Mouse (Mus musculus) lung, embryonic 15.5 days (tissue): ENCODE data around the gene Ubfd1. TPM values are rescaled to one million over a fixed set of nuclear protein-coding genes. Genes with fewer than 3 reads are reported as not detected.
A peak's percentile ranks its signal among the peaks of the same experiment; 100 is the strongest.

Experiments
- ATAC-seq: fragments of 200-750 bp; cut with Nextera tagmentation; 2 replicates; pipeline ENCODE4 v1.8.0; 2017; ENCODE audit warnings: moderate number of reproducible peaks, borderline replicate concordance; ENCODE audit not compliant: low FRiP score, low TSS enrichment; ENCODE audit errors: extremely low read depth
- H3K27ac ChIP-seq: fragments of 300-500 bp; sonication (generic); 2 replicates; pipeline ENCODE4 v1.5.1; 2015; ENCODE audit warnings: moderate library complexity, mild to moderate bottlenecking, inconsistent platforms
- H3K27me3 ChIP-seq: fragments of 300-500 bp; sonication (generic); 2 replicates; pipeline ENCODE4 v1.6.1; 2015; ENCODE audit warnings: inconsistent platforms
- H3K36me3 ChIP-seq: fragments of 300-500 bp; sonication (generic); 2 replicates; pipeline ENCODE4 v1.6.1; 2015; ENCODE audit warnings: inconsistent platforms
- H3K4me1 ChIP-seq: fragments of 300-500 bp; sonication (generic); 2 replicates; pipeline ENCODE4 v1.6.1; 2015; ENCODE audit warnings: inconsistent platforms
- H3K4me2 ChIP-seq: fragments of 300-500 bp; sonication (generic); 2 replicates; pipeline ENCODE4 v1.6.1; 2015; ENCODE audit warnings: inconsistent platforms, mild to moderate bottlenecking, moderate library complexity
- H3K4me3 ChIP-seq: fragments of 300-500 bp; sonication (generic); 2 replicates; pipeline ENCODE4 v1.5.1; 2015; ENCODE audit warnings: mild to moderate bottlenecking, inconsistent platforms
- H3K9ac ChIP-seq: fragments of 300-500 bp; sonication (generic); 2 replicates; pipeline ENCODE4 v1.6.1; 2015; ENCODE audit warnings: inconsistent platforms
- H3K9me3 ChIP-seq: fragments of 300-500 bp; sonication (generic); 2 replicates; pipeline ENCODE4 v1.6.1; 2016; ENCODE audit warnings: inconsistent platforms
- WGBS: fragments of 180-500 bp; shearing (Covaris S2); methylation state at CpG from one replicate; pipeline ENCODE4 v1.1.7; 2015; 5-methylcytosine and 5-hydroxymethylcytosine counted together
- polyA plus RNA-seq: library from polyadenylated mRNA; unstranded; fragments of >200 nt; fragmentation: Nextera tagmentation; extraction: Ambion mirVana; gene quantifications from 2 replicates; pipeline ENCODE4 v1.2.1, GENCODE M21; 2015

Gene Ubfd1
- 56.9 and 58.7 TPM in 2 replicates for polyA plus RNA-seq

- Histone ChIP-seq H3K27me3 (no peaks in the 10 kb centered on the region), H3K9me3 (no peaks in the 10 kb centered on the region), H3K27ac (peak within 1 kb of the TSS; percentile 95), H3K4me1 (peaks cover 27% of the 10 kb centered on the region), H3K36me3 (peaks cover 39% of the 10 kb centered on the region), H3K4me2 (peak within 1 kb of the TSS; percentile 73), H3K4me3 (peak within 1 kb of the TSS; percentile 95), H3K9ac (peak within 1 kb of the TSS; percentile 92)
- ATAC-seq = peak; percentile 99
- under 1% methylated on average over 59 of the region's 60 CpGs for WGBS
Measured at GRCm38 (mm10) chr7:122066945-122067516, at the start of gene Ubfd1, which contains the start of gene Ears2. Gene Ubfd1, plus strand, starts transcription at chr7:122067175. Gene Ears2, minus strand, starts transcription at chr7:122067263.

GRCm38 (mm10) chr7:122018247-122018646, 48.7 kb upstream of the Ubfd1 start:
- H3K9ac ChIP-seq = no peak overlapping the region
- no peaks in the 10 kb centered on the region for H3K36me3 ChIP-seq
- peak overlapping the region; percentile 39 for H3K27ac ChIP-seq
- H3K4me3 ChIP-seq = no peak overlapping the region
- H3K27me3 ChIP-seq = no peaks in the 10 kb centered on the region
- peaks cover 41% of the 10 kb centered on the region for H3K4me1 ChIP-seq
- WGBS = 50% methylated on average over 3 of the region's 3 CpGs
- H3K4me2 ChIP-seq = 0 out of 2 replicates have a peak overlapping the region, but pooled peaks have one; percentile 2
- H3K9me3 ChIP-seq = no peaks in the 10 kb centered on the region
- no peak for ATAC-seq

- H3K27me3 ChIP-seq = no peaks in the 10 kb centered on the region
- H3K36me3 ChIP-seq = no peaks in the 10 kb centered on the region
- 83% methylated on average over 7 of the region's 7 CpGs for WGBS
- no peaks in the 10 kb centered on the region for H3K9me3 ChIP-seq
- peak overlapping the region; percentile 76; the same call in 1 of the 2 replicates for H3K4me2 ChIP-seq
- H3K4me3 ChIP-seq = 0 out of 2 replicates have a peak overlapping the region, but pooled peaks have one; percentile 2
- ATAC-seq = no peak
- H3K27ac ChIP-seq = peak overlapping the region; percentile 39
- H3K9ac ChIP-seq = no peak overlapping the region
- peaks cover 41% of the 10 kb centered on the region for H3K4me1 ChIP-seq
Measured at GRCm38 (mm10) chr7:122018978-122019377, 48.0 kb upstream of the Ubfd1 start.

GRCm38 (mm10) chr7:122020273-122020666, 46.7 kb upstream of the Ubfd1 start:
- H3K4me3 ChIP-seq = peak overlapping the region; percentile 72
- peak overlapping the region; percentile 72 for H3K9ac ChIP-seq
- H3K27ac ChIP-seq = peak overlapping the region; percentile 86
- H3K36me3 ChIP-seq = no peaks in the 10 kb centered on the region
- H3K4me1 ChIP-seq = peaks cover 33% of the 10 kb centered on the region
- peak overlapping the region; percentile 76 for H3K4me2 ChIP-seq
- WGBS = under 1% methylated on average over 6 of the region's 6 CpGs
- H3K27me3 ChIP-seq = no peaks in the 10 kb centered on the region
- no peaks in the 10 kb centered on the region for H3K9me3 ChIP-seq
- ATAC-seq = peak; percentile 2; the same call in 1 of the 2 replicates

- under 1% methylated on average over 49 of the region's 50 CpGs for WGBS
- H3K4me2 ChIP-seq = peak within 1 kb of the TSS; percentile 76
- peak within 1 kb of the TSS; percentile 86 for H3K27ac ChIP-seq
Measured at GRCm38 (mm10) chr7:122020667-122021354, 46.2 kb upstream of the Ubfd1 start, which contains the start of gene Gga2. Gene Gga2, minus strand, starts transcription at chr7:122021222.

GRCm38 (mm10) chr7:122022131-122022530, 44.8 kb upstream of the Ubfd1 start:
- no peak overlapping the region for H3K27ac ChIP-seq
- no peaks in the 10 kb centered on the region for H3K36me3 ChIP-seq
- no peak overlapping the region for H3K9ac ChIP-seq
- no peak for ATAC-seq
- 84% methylated on average over 2 of the region's 2 CpGs for WGBS
- no peak overlapping the region for H3K4me3 ChIP-seq
- H3K4me2 ChIP-seq = no peak overlapping the region
- H3K4me1 ChIP-seq = peaks cover 23% of the 10 kb centered on the region
- H3K9me3 ChIP-seq = no peaks in the 10 kb centered on the region
- no peaks in the 10 kb centered on the region for H3K27me3 ChIP-seq

More at GRCm38 (mm10) chr7:122020667-122021354, 46.2 kb upstream of the Ubfd1 start, which contains the start of gene Gga2:
- Histone ChIP-seq H3K4me1 (peaks cover 27% of the 10 kb centered on the region), H3K9ac (peak within 1 kb of the TSS; percentile 72), H3K36me3 (no peaks in the 10 kb centered on the region), H3K4me3 (peak within 1 kb of the TSS; percentile 72), H3K9me3 (no peaks in the 10 kb centered on the region), H3K27me3 (no peaks in the 10 kb centered on the region)
- ATAC-seq = peak; percentile 89

GRCm38 (mm10) chr7:122033371-122033770, 33.6 kb upstream of the Ubfd1 start:
- no peak for ATAC-seq
- Histone ChIP-seq H3K27ac (no peak overlapping the region), H3K36me3 (peaks cover 4% of the 10 kb centered on the region; the same call in 1 of the 2 replicates), H3K4me1 (no peaks in the 10 kb centered on the region), H3K4me3 (no peak overlapping the region), H3K9ac (no peak overlapping the region), H3K4me2 (no peak overlapping the region), H3K9me3 (no peaks in the 10 kb centered on the region), H3K27me3 (no peaks in the 10 kb centered on the region)
- WGBS = 51% methylated on average over 3 of the region's 3 CpGs

- Histone ChIP-seq H3K4me1 (no peaks in the 10 kb centered on the region), H3K9ac (no peak overlapping the region), H3K4me3 (no peak overlapping the region), H3K9me3 (no peaks in the 10 kb centered on the region), H3K27ac (no peak overlapping the region), H3K27me3 (no peaks in the 10 kb centered on the region), H3K36me3 (peaks cover 13% of the 10 kb centered on the region), H3K4me2 (no peak overlapping the region)
- 31% methylated on average over 2 of the region's 2 CpGs for WGBS
- ATAC-seq = no peak
Measured at GRCm38 (mm10) chr7:122034348-122034747, 32.6 kb upstream of the Ubfd1 start.

- Histone ChIP-seq H3K9me3 (no peaks in the 10 kb centered on the region), H3K9ac (no peak overlapping the region), H3K4me2 (no peak overlapping the region), H3K27me3 (no peaks in the 10 kb centered on the region), H3K36me3 (peaks cover 30% of the 10 kb centered on the region), H3K4me1 (no peaks in the 10 kb centered on the region), H3K27ac (0 out of 2 replicates have a peak overlapping the region, but pooled peaks have one; percentile 13), H3K4me3 (no peak overlapping the region)
- no peak for ATAC-seq
- 78% methylated on average over 8 of the region's 8 CpGs for WGBS
Measured at GRCm38 (mm10) chr7:122044106-122044505, 22.9 kb upstream of the Ubfd1 start.

- 47% methylated on average over 4 of the region's 4 CpGs for WGBS
- no peaks in the 10 kb centered on the region for H3K4me1 ChIP-seq
- no peak overlapping the region for H3K4me3 ChIP-seq
- ATAC-seq = peak; percentile 82
- peaks cover 30% of the 10 kb centered on the region for H3K36me3 ChIP-seq
- H3K27ac ChIP-seq = peak overlapping the region; percentile 59
- H3K4me2 ChIP-seq = no peak overlapping the region
- no peaks in the 10 kb centered on the region for H3K27me3 ChIP-seq
- no peaks in the 10 kb centered on the region for H3K9me3 ChIP-seq
- no peak overlapping the region for H3K9ac ChIP-seq
Measured at GRCm38 (mm10) chr7:122045181-122045634, 21.8 kb upstream of the Ubfd1 start.

GRCm38 (mm10) chr7:122045711-122046110, 21.3 kb upstream of the Ubfd1 start:
- no peak overlapping the region for H3K4me2 ChIP-seq
- no peaks in the 10 kb centered on the region for H3K9me3 ChIP-seq
- no peaks in the 10 kb centered on the region for H3K4me1 ChIP-seq
- H3K4me3 ChIP-seq = no peak overlapping the region
- H3K36me3 ChIP-seq = peaks cover 31% of the 10 kb centered on the region
- H3K27ac ChIP-seq = peak overlapping the region; percentile 59
- no peak overlapping the region for H3K9ac ChIP-seq
- ATAC-seq = no peak
- H3K27me3 ChIP-seq = no peaks in the 10 kb centered on the region
- WGBS = 53% methylated on average over 1 of the region's 1 CpGs

GRCm38 (mm10) chr7:122046813-122047212, 20.2 kb upstream of the Ubfd1 start:
- no peak overlapping the region for H3K4me3 ChIP-seq
- H3K4me1 ChIP-seq = no peaks in the 10 kb centered on the region
- 67% methylated on average over 2 of the region's 2 CpGs for WGBS
- no peak overlapping the region for H3K4me2 ChIP-seq
- H3K36me3 ChIP-seq = peaks cover 31% of the 10 kb centered on the region
- no peaks in the 10 kb centered on the region for H3K27me3 ChIP-seq
- H3K27ac ChIP-seq = no peak overlapping the region
- no peak overlapping the region for H3K9ac ChIP-seq
- no peaks in the 10 kb centered on the region for H3K9me3 ChIP-seq
- ATAC-seq = no peak
